In the genomic region with DNA sequence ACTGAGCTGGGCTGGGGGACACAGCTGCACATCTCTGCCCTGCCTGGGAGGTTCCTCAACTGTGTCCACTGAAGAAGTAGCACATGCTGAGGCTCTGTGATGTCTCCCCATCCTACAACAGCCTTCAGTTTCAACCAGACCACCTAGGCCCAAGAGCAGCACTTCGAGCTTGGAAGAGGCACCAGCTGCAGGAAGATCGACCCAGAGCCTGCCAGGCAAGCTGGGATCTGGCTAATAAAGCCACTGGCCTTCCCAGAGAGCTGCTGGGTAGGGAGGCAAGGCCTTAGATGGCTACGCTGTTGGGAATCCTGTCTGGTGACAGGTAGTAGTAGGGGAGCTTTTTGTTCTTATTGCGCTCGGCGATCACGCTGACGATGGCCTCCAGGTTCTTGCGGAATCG, we compare ENCODE assay signal across 23 mouse cellular contexts.
"Had no signal": no experiment of that assay in that cellular context is flagged by ENCODE, and none has a peak within 500 bp of the region (broad histone marks: within the 10 kb centered on the region; RNA-seq: fewer than 3 reads in every experiment).

No protein-coding gene starts in this region.

- H3K9me3 ChIP-seq: heart, embryonic 12.5 days; hindbrain, embryonic 10.5 days; hindbrain, embryonic 12.5 days; limb, embryonic 13.5 days; limb, embryonic 15.5 days; liver, embryonic 12.5 days had no signal

- H3K4me1 ChIP-seq: limb, embryonic 13.5 days; limb, embryonic 15.5 days had no signal

- H3K27me3 ChIP-seq: hindbrain, embryonic 12.5 days; limb, embryonic 13.5 days; limb, embryonic 15.5 days; liver, embryonic 12.5 days had no signal

- ATAC-seq: hindbrain, postnatal 0 days; intestine, embryonic 16.5 days; liver, embryonic 12.5 days had no signal

- H3K27ac ChIP-seq: gastrocnemius, adult 2 months; heart, adult 2 months; hindbrain, embryonic 10.5 days; hindbrain, embryonic 12.5 days; hindbrain, embryonic 14.5 days; hindbrain, postnatal 0 days; layer of hippocampus, adult 2 months; left cerebral cortex, adult 2 months; limb, embryonic 13.5 days; limb, embryonic 15.5 days; liver, embryonic 12.5 days; liver, embryonic 14.5 days had no signal

- H3K4me3 ChIP-seq: gastrocnemius, adult 2 months; heart, adult 2 months; heart, embryonic 12.5 days; hindbrain, embryonic 10.5 days; hindbrain, embryonic 12.5 days; layer of hippocampus, adult 2 months; left cerebral cortex, adult 2 months; limb, embryonic 13.5 days; limb, embryonic 15.5 days; liver, embryonic 12.5 days had no signal

- H3K4me2 ChIP-seq: heart, embryonic 12.5 days; hindbrain, embryonic 12.5 days; hindbrain, embryonic 14.5 days; limb, embryonic 13.5 days; limb, embryonic 15.5 days; liver, embryonic 12.5 days had no signal

- H3K9ac ChIP-seq: heart, embryonic 12.5 days; hindbrain, embryonic 12.5 days; hindbrain, embryonic 14.5 days; limb, embryonic 13.5 days; limb, embryonic 15.5 days; liver, embryonic 12.5 days; liver, embryonic 14.5 days had no signal

- DNase-seq: gastrocnemius, adult 2 months; gastrocnemius, postnatal 10 days; gastrocnemius, postnatal 25 days; heart, adult 2 months; heart, postnatal 14 days; heart, postnatal 36 days; kidney, adult 11 months; kidney, adult 8-10 months; kidney, postnatal 10 days; kidney, postnatal 25 days; kidney, postnatal 4 days had no signal
